Mouse (Mus musculus): ENCODE measurements around the gene Six5. TPM values are rescaled to one million over a fixed set of nuclear protein-coding genes. Genes with fewer than 3 reads are reported as not detected.
A peak's percentile ranks its signal among the peaks of the same experiment; 100 is the strongest.

The Six5 gene
- 7.2 and 7.5 TPM in 2 replicates for polyA plus RNA-seq (2015; fragmentation: Nextera tagmentation; extraction: Ambion mirVana)

GRCm38 (mm10) chr7:19094471-19094825, at the start of gene Six5:
Six5 (plus strand) TSS chr7:19094594.
- peak within 1 kb of the TSS; percentile 99 for H3K27ac ChIP-seq (ENCODE audit: low read length)
- peak; percentile 0; the same call in 1 of the 2 replicates for ATAC-seq (ENCODE audit: low read depth)
- H3K9ac ChIP-seq (ENCODE audit: low read length): peak within 1 kb of the TSS; percentile 91
- WGBS: 0% methylated on average over 24 of the region's 36 CpGs
- peak within 1 kb of the TSS; percentile 67 for H3K4me3 ChIP-seq (ENCODE audit: low read length)
- no peaks in the 10 kb centered on the region for H3K27me3 ChIP-seq (ENCODE audit: control insufficient read depth, insufficient read depth, low read depth, low read length)
- peak within 1 kb of the TSS; percentile 91 for H3K4me2 ChIP-seq (ENCODE audit: low read depth, low read length)
- 0 out of 2 replicates have a peak, but pooled peaks cover 2% of the 10 kb centered on the region for H3K36me3 ChIP-seq (ENCODE audit: control insufficient read depth, insufficient read depth, low read length)
- peaks cover 27% of the 10 kb centered on the region for H3K4me1 ChIP-seq (replicated peaks; ENCODE audit: control insufficient read depth, insufficient read depth, low read length)
- no peaks in the 10 kb centered on the region for H3K9me3 ChIP-seq (ENCODE audit: control insufficient read depth, low read length)

- Histone ChIP-seq H3K9ac (ENCODE audit: low read length) (no peak overlapping the region), H3K9me3 (ENCODE audit: control insufficient read depth, low read length) (no peaks in the 10 kb centered on the region), H3K27ac (ENCODE audit: low read length) (no peak overlapping the region), H3K27me3 (ENCODE audit: control insufficient read depth, insufficient read depth, low read depth, low read length) (no peaks in the 10 kb centered on the region), H3K36me3 (ENCODE audit: control insufficient read depth, insufficient read depth, low read length) (peaks cover 72% of the 10 kb centered on the region), H3K4me3 (ENCODE audit: low read length) (no peak overlapping the region), H3K4me1 (replicated peaks; ENCODE audit: control insufficient read depth, insufficient read depth, low read length) (no peaks in the 10 kb centered on the region), H3K4me2 (ENCODE audit: low read depth, low read length) (no peak overlapping the region)
- no peak for ATAC-seq (ENCODE audit: low read depth)
- 92% methylated on average over 6 of the region's 6 CpGs for WGBS
Measured at GRCm38 (mm10) chr7:19044616-19045015, 49.8 kb upstream of the Six5 start.

GRCm38 (mm10) chr7:19046286-19047069, 47.9 kb upstream of the Six5 start:
- WGBS: 86% methylated on average over 11 of the region's 11 CpGs
- Histone ChIP-seq H3K4me2 (ENCODE audit: low read depth, low read length) (no peak overlapping the region), H3K9me3 (ENCODE audit: control insufficient read depth, low read length) (no peaks in the 10 kb centered on the region), H3K4me3 (ENCODE audit: low read length) (no peak overlapping the region), H3K27ac (ENCODE audit: low read length) (no peak overlapping the region), H3K36me3 (ENCODE audit: control insufficient read depth, insufficient read depth, low read length) (peaks cover 64% of the 10 kb centered on the region), H3K4me1 (replicated peaks; ENCODE audit: control insufficient read depth, insufficient read depth, low read length) (no peaks in the 10 kb centered on the region), H3K9ac (ENCODE audit: low read length) (no peak overlapping the region), H3K27me3 (ENCODE audit: control insufficient read depth, insufficient read depth, low read depth, low read length) (no peaks in the 10 kb centered on the region)
- ATAC-seq (ENCODE audit: low read depth): no peak

- Histone ChIP-seq H3K36me3 (ENCODE audit: control insufficient read depth, insufficient read depth, low read length) (peaks cover 54% of the 10 kb centered on the region), H3K4me2 (ENCODE audit: low read depth, low read length) (no peak overlapping the region), H3K9me3 (ENCODE audit: control insufficient read depth, low read length) (no peaks in the 10 kb centered on the region), H3K4me1 (replicated peaks; ENCODE audit: control insufficient read depth, insufficient read depth, low read length) (no peaks in the 10 kb centered on the region), H3K27me3 (ENCODE audit: control insufficient read depth, insufficient read depth, low read depth, low read length) (no peaks in the 10 kb centered on the region), H3K9ac (ENCODE audit: low read length) (no peak overlapping the region), H3K4me3 (ENCODE audit: low read length) (no peak overlapping the region), H3K27ac (ENCODE audit: low read length) (no peak overlapping the region)
- WGBS: 86% methylated on average over 14 of the region's 14 CpGs
- no peak for ATAC-seq (ENCODE audit: low read depth)
Measured at GRCm38 (mm10) chr7:19048006-19048527, 46.3 kb upstream of the Six5 start.

- Histone ChIP-seq H3K4me2 (ENCODE audit: low read depth, low read length) (no peak overlapping the region), H3K4me1 (replicated peaks; ENCODE audit: control insufficient read depth, insufficient read depth, low read length) (no peaks in the 10 kb centered on the region), H3K9ac (ENCODE audit: low read length) (no peak overlapping the region), H3K27me3 (ENCODE audit: control insufficient read depth, insufficient read depth, low read depth, low read length) (no peaks in the 10 kb centered on the region), H3K27ac (ENCODE audit: low read length) (no peak overlapping the region), H3K9me3 (ENCODE audit: control insufficient read depth, low read length) (no peaks in the 10 kb centered on the region), H3K4me3 (ENCODE audit: low read length) (no peak overlapping the region), H3K36me3 (ENCODE audit: control insufficient read depth, insufficient read depth, low read length) (peaks cover 50% of the 10 kb centered on the region)
- ATAC-seq (ENCODE audit: low read depth): no peak
- WGBS: 86% methylated on average over 5 of the region's 5 CpGs
Measured at GRCm38 (mm10) chr7:19049252-19049651, 45.1 kb upstream of the Six5 start.

- Histone ChIP-seq H3K9me3 (ENCODE audit: control insufficient read depth, low read length) (no peaks in the 10 kb centered on the region), H3K9ac (ENCODE audit: low read length) (no peak overlapping the region), H3K27me3 (ENCODE audit: control insufficient read depth, insufficient read depth, low read depth, low read length) (no peaks in the 10 kb centered on the region), H3K4me3 (ENCODE audit: low read length) (no peak overlapping the region), H3K4me1 (replicated peaks; ENCODE audit: control insufficient read depth, insufficient read depth, low read length) (no peaks in the 10 kb centered on the region), H3K27ac (ENCODE audit: low read length) (no peak overlapping the region), H3K4me2 (ENCODE audit: low read depth, low read length) (no peak overlapping the region), H3K36me3 (ENCODE audit: control insufficient read depth, insufficient read depth, low read length) (peaks cover 45% of the 10 kb centered on the region)
- ATAC-seq (ENCODE audit: low read depth): no peak
- 84% methylated on average over 8 of the region's 8 CpGs for WGBS
Measured at GRCm38 (mm10) chr7:19050172-19050571, 44.2 kb upstream of the Six5 start.

GRCm38 (mm10) chr7:19051161-19051560, 43.2 kb upstream of the Six5 start:
- no peak overlapping the region for H3K4me2 ChIP-seq (ENCODE audit: low read depth, low read length)
- H3K36me3 ChIP-seq (ENCODE audit: control insufficient read depth, insufficient read depth, low read length): peaks cover 36% of the 10 kb centered on the region
- no peaks in the 10 kb centered on the region for H3K9me3 ChIP-seq (ENCODE audit: control insufficient read depth, low read length)
- no peak overlapping the region for H3K9ac ChIP-seq (ENCODE audit: low read length)
- 59% methylated on average over 4 of the region's 4 CpGs for WGBS
- H3K4me3 ChIP-seq (ENCODE audit: low read length): no peak overlapping the region
- no peaks in the 10 kb centered on the region for H3K27me3 ChIP-seq (ENCODE audit: control insufficient read depth, insufficient read depth, low read depth, low read length)
- ATAC-seq (ENCODE audit: low read depth): no peak
- no peak overlapping the region for H3K27ac ChIP-seq (ENCODE audit: low read length)
- no peaks in the 10 kb centered on the region for H3K4me1 ChIP-seq (replicated peaks; ENCODE audit: control insufficient read depth, insufficient read depth, low read length)

- Histone ChIP-seq H3K9ac (ENCODE audit: low read length) (no peak overlapping the region), H3K9me3 (ENCODE audit: control insufficient read depth, low read length) (no peaks in the 10 kb centered on the region), H3K4me2 (ENCODE audit: low read depth, low read length) (no peak overlapping the region), H3K4me1 (replicated peaks; ENCODE audit: control insufficient read depth, insufficient read depth, low read length) (no peaks in the 10 kb centered on the region), H3K4me3 (ENCODE audit: low read length) (no peak overlapping the region), H3K27me3 (ENCODE audit: control insufficient read depth, insufficient read depth, low read depth, low read length) (no peaks in the 10 kb centered on the region), H3K27ac (ENCODE audit: low read length) (no peak overlapping the region), H3K36me3 (ENCODE audit: control insufficient read depth, insufficient read depth, low read length) (peaks cover 31% of the 10 kb centered on the region)
- ATAC-seq (ENCODE audit: low read depth): no peak
- 82% methylated on average over 15 of the region's 15 CpGs for WGBS
Measured at GRCm38 (mm10) chr7:19052345-19053135, 41.9 kb upstream of the Six5 start.

- Histone ChIP-seq H3K4me1 (replicated peaks; ENCODE audit: control insufficient read depth, insufficient read depth, low read length) (no peaks in the 10 kb centered on the region), H3K9ac (ENCODE audit: low read length) (no peak overlapping the region), H3K4me3 (ENCODE audit: low read length) (no peak overlapping the region), H3K27ac (ENCODE audit: low read length) (no peak overlapping the region), H3K9me3 (ENCODE audit: control insufficient read depth, low read length) (no peaks in the 10 kb centered on the region), H3K27me3 (ENCODE audit: control insufficient read depth, insufficient read depth, low read depth, low read length) (no peaks in the 10 kb centered on the region), H3K36me3 (ENCODE audit: control insufficient read depth, insufficient read depth, low read length) (peaks cover 27% of the 10 kb centered on the region), H3K4me2 (ENCODE audit: low read depth, low read length) (no peak overlapping the region)
- WGBS: 80% methylated on average over 7 of the region's 7 CpGs
- no peak for ATAC-seq (ENCODE audit: low read depth)
Measured at GRCm38 (mm10) chr7:19053136-19053532, 41.3 kb upstream of the Six5 start.
